Mouse (Mus musculus): Measurements from ENCODE around the gene Abcc2.

Gene Abcc2

DNA sequence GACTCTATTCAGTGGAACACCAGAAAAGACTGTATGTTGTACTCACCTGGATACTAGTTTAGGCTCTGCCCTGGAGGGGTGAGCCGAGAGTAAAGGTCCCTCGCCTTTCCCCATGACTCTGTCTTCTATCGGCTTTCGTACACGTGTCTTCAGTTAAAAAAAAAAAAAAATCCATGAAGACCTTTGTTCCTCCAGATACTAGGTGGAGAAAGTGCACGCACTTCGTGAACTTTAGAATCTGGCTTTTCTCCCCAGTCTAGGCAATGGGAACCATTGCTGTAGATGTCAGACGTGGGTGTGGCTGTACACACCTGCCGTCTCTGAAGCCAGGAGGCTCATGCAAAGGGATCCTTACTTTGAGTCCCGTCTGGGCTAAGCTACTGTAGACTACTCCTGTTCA, 31.3 kb downstream of the Abcc2 start:
- CTCF ChIA-PET, result interaction anchor here in 1 of 4 experiments (0.6 kb wide), 1 partner anchor 53 kb away, joined by 3 read pairs; no protein-coding TSS in a partner anchor

GRCm38 (mm10) chr19:43815661-43816414, 33.8 kb downstream of the Abcc2 start:
- ChIA-PET CTCF (interaction anchor here in 2 of 4 experiments (1.0 to 1.5 kb wide), 2 partner anchors 55 to 156 kb away, joined by 3 read pairs; no protein-coding TSS in a partner anchor), POLR2A (interaction anchor here in 2 of 4 experiments (0.7 to 0.8 kb wide), 3 partner anchors 20 to 1329 kb away, joined by 3 read pairs; no protein-coding TSS in a partner anchor)

More for the DNA sequence above, 31.3 kb downstream of the Abcc2 start:
- POLR2A ChIA-PET, result no interaction called here

DNA sequence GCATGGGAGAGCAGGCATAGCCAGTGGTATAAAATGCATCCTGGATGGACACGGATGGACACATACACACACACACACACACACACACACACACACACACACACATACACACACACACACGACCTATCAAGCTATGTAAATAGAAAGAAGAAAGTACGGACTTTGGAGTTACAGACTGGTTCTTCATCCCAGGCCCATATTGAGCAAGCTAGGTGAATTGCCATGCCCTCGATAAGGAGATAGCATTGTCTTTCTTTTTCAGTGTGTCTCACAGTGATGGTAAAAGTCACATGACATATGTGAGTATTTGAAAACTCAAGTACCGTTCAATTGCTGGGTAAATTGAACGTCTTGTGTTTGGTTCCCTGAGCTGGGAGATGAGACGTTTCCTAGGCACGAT, 44.9 kb downstream of the Abcc2 start:
- POLR2A ChIA-PET, result no interaction called here

GRCm38 (mm10) chr19:43832425-43833069, 50.6 kb downstream of the Abcc2 start:
- POLR2A ChIA-PET, result interaction anchor here in 3 of 4 experiments (0.6 to 1.1 kb wide), 5 partner anchors 11 to 108 kb away, joined by 3 to 10 read pairs (median 3); partner anchors contain the start of gene Dnmbp (in 1 of the 3)

More for the DNA sequence above, 44.9 kb downstream of the Abcc2 start:
- CTCF ChIA-PET, result interaction anchor here in 2 of 4 experiments (0.6 to 1.2 kb wide), 3 partner anchors 9 to 74 kb away, joined by 3 read pairs; partner anchors contain the start of genes Cox15 (in 1 of the 2) and Cutc (in 1 of the 2)

GRCm38 (mm10) chr19:43843184-43843583, 61.2 kb downstream of the Abcc2 start:
- ChIA-PET CTCF (interaction anchor here in 3 of 4 experiments (0.6 kb wide), 4 partner anchors 12 to 432 kb away, joined by 3 to 7 read pairs (median 4); no protein-coding TSS in a partner anchor), POLR2A (interaction anchor here in 2 of 4 experiments (0.6 to 1.1 kb wide), 2 partner anchors 9 to 11 kb away, joined by 7 to 10 read pairs; no protein-coding TSS in a partner anchor)

More at GRCm38 (mm10) chr19:43832425-43833069, 50.6 kb downstream of the Abcc2 start:
- CTCF ChIA-PET, result interaction anchor here in 3 of 4 experiments (0.6 to 2.6 kb wide), 25 partner anchors 11 to 834 kb away, joined by 3 to 19 read pairs (median 3); partner anchors contain the start of genes Cox15 (in 1 of the 3) and Cutc (in 1 of the 3)

- CTCF ChIA-PET, result interaction anchor here in 3 of 4 experiments (0.6 to 2.0 kb wide), 3 partner anchors 36 to 114 kb away, joined by 3 to 4 read pairs (median 4); no protein-coding TSS in a partner anchor
- POLR2A ChIA-PET, result interaction anchor here in 3 of 4 experiments (0.7 to 1.4 kb wide), 5 partner anchors 8 to 68 kb away, joined by 3 to 4 read pairs (median 3); no protein-coding TSS in a partner anchor
Observed at GRCm38 (mm10) chr19:43845331-43845908, 63.4 kb downstream of the Abcc2 start.

DNA sequence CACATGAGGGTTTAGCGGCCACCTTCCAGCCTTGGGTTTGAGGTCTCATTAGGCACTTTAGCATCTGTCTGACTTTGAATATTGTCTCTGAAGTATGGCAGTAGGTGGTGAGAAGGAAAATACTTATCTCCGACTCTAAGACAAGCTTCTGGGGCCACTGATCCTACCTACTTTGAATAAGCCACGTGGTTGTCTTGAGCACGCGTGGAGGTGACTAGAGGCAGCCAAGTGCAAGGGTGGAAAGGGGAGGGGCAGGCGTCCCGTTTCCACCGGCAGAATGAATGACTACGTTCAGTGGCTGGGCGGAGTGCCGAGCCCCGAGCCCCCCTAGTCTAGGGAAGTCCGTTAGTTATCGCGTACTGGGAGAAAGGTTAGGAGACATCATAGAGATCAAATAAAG, 65.1 kb downstream of the Abcc2 start:
- POLR2A ChIA-PET, result interaction anchor here in 3 of 4 experiments (0.9 to 1.4 kb wide), 7 partner anchors 10 to 123 kb away, joined by 3 to 4 read pairs (median 3); no protein-coding TSS in a partner anchor
- CTCF ChIA-PET, result interaction anchor here in 1 of 4 experiments (0.5 to 2.0 kb wide), 2 partner anchors 112 to 288 kb away, joined by 3 to 4 read pairs; no protein-coding TSS in a partner anchor

DNA sequence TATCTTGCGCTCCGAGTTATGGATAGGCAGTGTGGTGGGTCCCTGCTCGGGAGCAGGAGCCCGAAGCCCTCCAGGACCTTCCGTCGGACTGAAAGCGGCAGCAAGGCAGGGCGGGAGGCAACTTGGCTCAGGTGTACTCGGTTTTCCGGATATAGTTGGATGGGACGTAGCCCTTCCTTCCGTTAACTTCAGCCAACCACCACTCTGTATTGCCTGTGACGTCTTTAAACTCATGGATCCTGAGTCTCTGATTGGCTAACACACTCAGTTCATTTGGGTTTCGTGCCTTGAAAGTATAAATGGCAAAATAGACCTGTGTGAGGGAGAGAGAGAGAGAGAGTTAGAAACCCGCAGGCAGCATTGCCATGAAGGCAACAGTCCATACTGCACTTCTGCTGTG, 66.0 kb downstream of the Abcc2 start:
- CTCF ChIA-PET, result interaction anchor here in 1 of 4 experiments (1.2 kb wide), 1 partner anchor 16 kb away, joined by 3 read pairs; no protein-coding TSS in a partner anchor
- POLR2A ChIA-PET, result interaction anchor here (0.7 to 1.6 kb wide), 8 partner anchors 8 to 90 kb away, joined by 3 to 4 read pairs (median 3); no protein-coding TSS in a partner anchor

DNA sequence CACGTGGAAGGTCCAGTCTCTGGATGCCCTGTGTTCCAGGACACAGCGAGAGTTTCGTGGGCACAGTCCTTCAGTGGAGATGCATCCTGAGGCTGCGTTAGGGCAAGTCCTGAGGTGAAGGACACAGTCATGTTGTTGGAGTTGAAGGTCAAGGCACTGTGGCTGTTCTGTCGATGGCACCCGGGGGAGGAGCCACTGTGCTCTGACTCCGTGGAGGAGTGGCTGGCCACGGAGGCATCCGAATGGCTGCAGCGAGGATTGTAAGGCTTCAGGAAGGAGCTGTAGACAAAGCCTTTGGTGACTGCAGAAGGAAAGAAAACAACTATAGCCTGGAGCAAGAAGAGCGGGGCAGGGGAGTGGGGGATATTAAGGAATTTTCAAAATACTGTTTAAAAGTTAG, 68.0 kb downstream of the Abcc2 start:
- POLR2A ChIA-PET, result interaction anchor here in 1 of 4 experiments (0.6 to 1.0 kb wide), 2 partner anchors 36 to 44 kb away, joined by 3 to 4 read pairs; no protein-coding TSS in a partner anchor
- CTCF ChIA-PET, result interaction anchor here in 2 of 4 experiments (0.7 kb wide), 2 partner anchors 17 to 46 kb away, joined by 4 read pairs; no protein-coding TSS in a partner anchor

DNA sequence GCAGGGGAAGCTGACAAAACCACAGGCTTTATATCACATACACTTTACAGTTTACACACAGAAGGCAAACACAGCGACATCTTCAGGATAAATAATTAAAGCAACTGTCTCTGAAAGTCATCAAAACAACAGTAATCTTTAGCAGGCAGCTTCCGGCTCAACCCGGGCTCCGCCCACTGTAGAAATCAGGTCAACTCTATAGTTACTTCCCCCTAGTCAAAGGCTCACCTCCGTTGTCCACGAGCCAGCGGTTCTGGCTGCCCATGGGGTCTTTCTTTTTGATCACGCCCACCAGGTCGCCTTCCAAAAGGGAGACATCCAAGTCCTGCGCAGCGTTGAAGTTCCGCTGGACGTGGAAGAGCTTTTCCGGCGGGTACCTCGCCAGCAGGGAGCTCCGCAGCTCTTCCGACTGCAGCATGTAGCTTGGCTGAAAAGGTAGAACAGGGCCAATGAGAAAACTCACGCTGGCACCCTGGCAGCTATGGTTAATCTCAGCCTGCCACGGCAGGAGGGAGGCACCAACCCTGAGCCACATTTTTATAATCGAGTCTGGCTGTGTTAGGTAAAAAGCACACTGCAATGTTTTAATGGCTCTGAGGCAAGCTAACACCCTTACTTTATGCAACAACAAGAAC, 70.1 kb downstream of the Abcc2 start:
- POLR2A ChIA-PET, result interaction anchor here in 2 of 4 experiments (1.0 to 1.6 kb wide), 6 partner anchors 9 to 177 kb away, joined by 3 to 7 read pairs (median 4); partner anchors contain the start of gene Slc25a28 (in 1 of the 2)
- CTCF ChIA-PET, result interaction anchor here in 3 of 4 experiments (0.5 to 2.3 kb wide), 18 partner anchors 13 to 1861 kb away, joined by 3 to 8 read pairs (median 4); partner anchors contain the start of genes Cox15 (in 1 of the 3) and Cutc (in 1 of the 3)

GRCm38 (mm10) chr19:43852837-43853545, 71.0 kb downstream of the Abcc2 start:
- POLR2A ChIA-PET, result interaction anchor here in 2 of 4 experiments (1.1 to 1.6 kb wide), 4 partner anchors 20 to 178 kb away, joined by 3 to 6 read pairs (median 4); partner anchors contain the start of gene Slc25a28 (in 1 of the 2)
- CTCF ChIA-PET, result interaction anchor here in 3 of 4 experiments (0.5 to 2.3 kb wide), 12 partner anchors 14 to 118 kb away, joined by 3 to 7 read pairs (median 4); no protein-coding TSS in a partner anchor

GRCm38 (mm10) chr19:43857347-43857746, 75.4 kb downstream of the Abcc2 start:
- CTCF ChIA-PET, result interaction anchor here (0.5 to 2.2 kb wide), 16 partner anchors 17 to 1713 kb away, joined by 3 to 17 read pairs (median 4); partner anchors contain the start of genes Cox15 (in 1 of the 4), Cutc (in 1 of the 4) and Scd2 (in 1 of the 4)
- POLR2A ChIA-PET, result interaction anchor here in 3 of 4 experiments (0.6 to 1.6 kb wide), 12 partner anchors 9 to 1201 kb away, joined by 3 to 8 read pairs (median 4); partner anchors contain the start of genes Cox15 (in 1 of the 3) and Cutc (in 1 of the 3)

DNA sequence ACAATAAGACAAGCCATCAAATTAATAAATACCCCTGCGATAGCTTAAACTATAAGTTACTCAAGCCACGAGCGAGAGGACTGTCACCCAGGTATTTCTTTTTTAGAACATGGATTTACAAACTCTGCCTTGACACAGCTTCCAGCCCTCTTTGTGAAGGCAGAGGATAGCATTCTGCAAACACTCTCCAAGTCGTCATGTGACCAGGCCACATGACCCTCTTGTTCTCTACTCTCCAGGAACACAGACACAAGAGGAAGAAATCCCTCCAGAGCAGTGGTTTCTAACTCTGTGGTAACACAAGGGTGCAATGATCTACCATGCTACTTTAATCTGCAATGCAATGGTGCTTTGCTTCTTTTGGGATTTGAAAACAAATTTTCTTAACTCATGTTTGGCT, 88.4 kb downstream of the Abcc2 start:
- POLR2A ChIA-PET, result interaction anchor here in 1 of 4 experiments (1.0 kb wide), 1 partner anchor 10 kb away, joined by 3 read pairs; no protein-coding TSS in a partner anchor
- CTCF ChIA-PET, result no interaction called here

GRCm38 (mm10) chr19:43874351-43874750, 92.4 kb downstream of the Abcc2 start:
- CTCF ChIA-PET, result interaction anchor here (0.6 to 1.4 kb wide), 5 partner anchors 16 to 85 kb away, joined by 3 to 8 read pairs (median 3); no protein-coding TSS in a partner anchor
- POLR2A ChIA-PET, result interaction anchor here (0.5 to 2.3 kb wide), 18 partner anchors 9 to 200 kb away, joined by 3 to 10 read pairs (median 4); partner anchors contain the start of gene Slc25a28 (in 1 of the 4)

DNA sequence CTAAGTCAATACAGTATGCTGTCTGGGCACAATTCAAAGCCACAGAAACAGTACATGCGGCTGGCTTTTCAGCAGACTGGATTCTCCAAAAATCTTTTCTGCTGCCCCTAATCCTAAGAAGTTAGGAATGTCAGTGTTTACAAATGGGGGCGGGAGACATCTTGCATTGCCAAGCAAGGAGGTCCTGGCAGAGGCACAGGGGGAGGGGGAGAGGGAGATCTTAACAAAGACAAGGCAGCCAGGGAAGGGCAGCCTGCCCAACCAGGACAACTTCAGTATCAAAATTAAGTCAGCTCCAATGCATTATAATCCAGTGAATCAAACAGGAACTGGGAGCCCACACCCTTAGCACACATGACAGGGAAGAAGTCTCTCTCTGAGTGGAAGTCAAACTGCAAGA, 94.0 kb downstream of the Abcc2 start:
- CTCF ChIA-PET, result no interaction called here
- POLR2A ChIA-PET, result interaction anchor here in 2 of 4 experiments (0.7 to 2.3 kb wide), 2 partner anchors 18 to 20 kb away, joined by 3 to 8 read pairs; no protein-coding TSS in a partner anchor

- CTCF ChIA-PET, result no interaction called here
- POLR2A ChIA-PET, result interaction anchor here in 1 of 4 experiments (1.0 kb wide), 1 partner anchor 17 kb away, joined by 3 read pairs; no protein-coding TSS in a partner anchor
Observed at GRCm38 (mm10) chr19:43877364-43877763, 95.4 kb downstream of the Abcc2 start.
